Mouse (Mus musculus): ENCODE results near the gene Gm21983. TPM values are rescaled to one million over a fixed set of nuclear protein-coding genes. Genes with fewer than 3 reads are reported as not detected.

Gm21983 gene
- total and polyA plus RNA-seq, 3 experiments: not detected

DNA sequence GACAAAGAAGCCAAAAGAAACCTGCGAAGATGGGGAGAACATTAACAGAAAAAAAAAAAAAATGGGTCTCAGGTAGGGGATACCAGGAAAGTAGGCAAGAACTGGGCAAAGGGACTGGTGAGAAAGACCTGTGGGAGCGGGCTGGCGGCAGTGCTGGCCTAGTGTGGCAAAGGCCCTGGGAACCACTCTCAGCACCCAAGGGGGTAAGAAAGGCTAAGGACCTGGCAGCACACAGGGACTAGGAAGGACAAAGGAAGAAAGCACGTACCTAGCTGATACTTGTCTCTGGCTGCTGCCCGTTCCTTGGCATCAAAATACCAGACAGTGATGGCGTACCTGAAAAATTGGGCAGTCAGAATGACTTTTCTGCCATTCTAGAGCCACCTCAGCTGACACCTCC lies 21.6 kb downstream of the Gm21983 start:
- peaks cover 52% of the 10 kb centered on the region for H3K4me1 ChIP-seq (ENCODE audit: insufficient read depth, low read depth, low read length)
- peaks cover 93% of the 10 kb centered on the region for H3K36me3 ChIP-seq (replicated peaks)
- H3K27me3 ChIP-seq (ENCODE audit: insufficient read depth, low read length): no peaks in the 10 kb centered on the region; the same call in 1 of the 2 replicates
- no peak for DNase-seq (ENCODE audit: low spot score)
- H3K9me3 ChIP-seq (replicated peaks): no peaks in the 10 kb centered on the region
- no peak for TF ChIP-seq GATA1 (IDR thresholded peaks at IDR 0.05; ENCODE audit: borderline replicate concordance, low read length)
- no peak for TF ChIP-seq GATA2 (IDR thresholded peaks at IDR 0.05; ENCODE audit: borderline replicate concordance, low read depth, low read length)
- no peak for TF ChIP-seq TAL1 (conservative IDR thresholded peaks at IDR 0.05; ENCODE audit: low read depth, low read length)
- no peak for TF ChIP-seq POLR2AphosphoS5 (IDR thresholded peaks at IDR 0.05; ENCODE audit: insufficient replicate concordance, low read depth, low read length)
- TF ChIP-seq CTCF (IDR thresholded peaks at IDR 0.05; ENCODE audit: low read depth, low read length): no peak
- ATAC-seq (ENCODE audit: extremely low read depth, insufficient number of reproducible peaks, low FRiP score, poor library complexity, severe bottlenecking): no peak
- no peak overlapping the region for H3K4me3 ChIP-seq (ENCODE audit: low read depth, low read length)

DNA sequence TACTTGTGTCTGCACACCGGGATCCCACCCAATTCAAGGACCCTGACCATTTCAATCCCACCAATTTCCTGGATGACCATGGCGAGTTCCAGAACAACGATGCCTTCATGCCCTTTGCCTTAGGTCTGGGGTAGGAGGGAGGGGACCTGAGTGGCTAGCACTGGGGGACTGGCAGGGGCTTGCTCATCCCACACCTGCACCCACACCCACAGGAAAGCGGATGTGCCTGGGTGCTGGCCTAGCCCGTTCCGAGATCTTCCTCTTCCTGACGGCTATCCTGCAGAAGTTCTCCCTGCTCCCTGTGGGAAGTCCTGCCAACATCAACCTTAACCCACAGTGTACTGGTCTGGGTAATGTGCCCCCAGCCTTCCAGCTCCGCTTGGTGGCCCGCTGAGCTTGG lies 22.7 kb downstream of the Gm21983 start:
- ATAC-seq (ENCODE audit: extremely low read depth, insufficient number of reproducible peaks, low FRiP score, poor library complexity, severe bottlenecking) (no peak), DNase-seq (ENCODE audit: low spot score) (no peak)
- Histone ChIP-seq H3K36me3 (replicated peaks) (peaks cover 82% of the 10 kb centered on the region), H3K4me3 (ENCODE audit: low read depth, low read length) (no peak overlapping the region), H3K4me1 (ENCODE audit: insufficient read depth, low read depth, low read length) (peaks cover 42% of the 10 kb centered on the region), H3K9me3 (replicated peaks) (no peaks in the 10 kb centered on the region), H3K27me3 (ENCODE audit: insufficient read depth, low read length) (peaks cover 3% of the 10 kb centered on the region; the same call in 1 of the 2 replicates)
- no peak for TF ChIP-seq TAL1 (conservative IDR thresholded peaks at IDR 0.05; ENCODE audit: low read depth, low read length)
- no peak for TF ChIP-seq GATA1 (IDR thresholded peaks at IDR 0.05; ENCODE audit: borderline replicate concordance, low read length)
- TF ChIP-seq CTCF (IDR thresholded peaks at IDR 0.05; ENCODE audit: low read depth, low read length): no peak
- no peak for TF ChIP-seq GATA2 (IDR thresholded peaks at IDR 0.05; ENCODE audit: borderline replicate concordance, low read depth, low read length)
- TF ChIP-seq POLR2AphosphoS5 (IDR thresholded peaks at IDR 0.05; ENCODE audit: insufficient replicate concordance, low read depth, low read length): no peak

DNA sequence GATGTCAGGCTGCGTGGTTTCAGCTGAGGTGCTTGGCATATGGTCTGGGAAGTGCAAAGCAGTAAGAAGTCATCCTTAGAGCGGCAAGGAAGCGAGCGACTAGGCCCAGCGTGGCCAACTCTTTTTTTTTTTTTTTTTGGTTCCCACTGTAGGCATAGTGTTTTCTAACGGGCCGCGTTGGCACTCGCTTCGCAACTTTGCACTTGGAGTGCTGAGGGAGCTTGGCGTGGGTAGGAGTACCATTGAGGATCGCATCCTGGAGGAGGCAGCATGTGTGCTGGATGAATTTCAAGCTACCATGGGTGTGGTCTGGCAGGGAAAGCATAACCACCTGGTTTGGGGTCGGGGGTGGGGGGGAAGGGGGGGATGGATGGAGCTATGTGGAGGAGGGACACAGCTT lies 24.9 kb downstream of the Gm21983 start:
- Histone ChIP-seq H3K4me1 (ENCODE audit: insufficient read depth, low read depth, low read length) (peaks cover 22% of the 10 kb centered on the region), H3K27me3 (ENCODE audit: insufficient read depth, low read length) (peaks cover 5% of the 10 kb centered on the region; the same call in 1 of the 2 replicates), H3K9me3 (replicated peaks) (no peaks in the 10 kb centered on the region), H3K36me3 (replicated peaks) (peaks cover 60% of the 10 kb centered on the region), H3K4me3 (ENCODE audit: low read depth, low read length) (no peak overlapping the region)
- no peak for DNase-seq (ENCODE audit: low spot score)
- no peak for ATAC-seq (ENCODE audit: extremely low read depth, insufficient number of reproducible peaks, low FRiP score, poor library complexity, severe bottlenecking)
- TF ChIP-seq GATA1 (IDR thresholded peaks at IDR 0.05; ENCODE audit: borderline replicate concordance, low read length): no peak

DNA sequence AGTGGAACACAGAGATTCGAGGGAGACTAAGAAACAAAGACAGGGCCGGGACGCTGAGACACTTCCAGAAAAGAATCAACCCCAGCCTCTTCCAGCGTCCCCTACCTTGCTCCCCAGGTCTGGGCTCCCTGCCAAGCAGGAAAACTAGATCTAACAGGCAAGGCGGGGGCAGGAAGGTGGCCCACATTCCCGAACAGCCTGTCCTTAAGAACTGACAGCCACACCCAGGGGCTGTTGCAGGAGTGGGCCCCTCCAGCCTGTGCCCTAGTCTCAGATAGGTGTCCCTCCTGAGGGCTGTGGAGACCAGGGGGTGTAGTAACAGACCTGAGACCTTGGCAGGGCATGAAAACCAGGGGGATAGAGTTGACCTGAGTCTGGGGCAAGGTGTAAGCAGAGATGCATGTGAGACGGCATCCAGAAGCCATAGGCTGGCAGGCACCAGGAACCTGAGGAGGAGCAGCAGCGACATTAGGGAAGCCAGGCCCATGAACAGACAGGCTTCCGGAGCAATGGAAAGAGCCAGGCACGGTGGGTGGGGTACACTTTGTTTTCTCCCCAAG lies 27.6 kb downstream of the Gm21983 start, which contains the start of gene Cyp2t4:
TSS of gene Cyp2t4 (plus strand) at position 510 of the 560 bp plus-strand sequence.
- H3K4me1 ChIP-seq (ENCODE audit: insufficient read depth, low read depth, low read length): 0 out of 2 replicates have a peak, but pooled peaks cover 5% of the 10 kb centered on the region
- ATAC-seq (ENCODE audit: extremely low read depth, insufficient number of reproducible peaks, low FRiP score, poor library complexity, severe bottlenecking) (no peak), DNase-seq (ENCODE audit: low spot score) (no peak)
- TF ChIP-seq POLR2AphosphoS5 (IDR thresholded peaks at IDR 0.05; ENCODE audit: insufficient replicate concordance, low read depth, low read length) (no peak), CTCF (IDR thresholded peaks at IDR 0.05; ENCODE audit: low read depth, low read length) (no peak), GATA1 (IDR thresholded peaks at IDR 0.05; ENCODE audit: borderline replicate concordance, low read length) (no peak), GATA2 (IDR thresholded peaks at IDR 0.05; ENCODE audit: borderline replicate concordance, low read depth, low read length) (no peak), TAL1 (conservative IDR thresholded peaks at IDR 0.05; ENCODE audit: low read depth, low read length) (no peak)
- H3K9me3 ChIP-seq (replicated peaks): no peaks in the 10 kb centered on the region
- H3K4me3 ChIP-seq (ENCODE audit: low read depth, low read length): no peak within 1 kb of the TSS
- H3K27me3 ChIP-seq (ENCODE audit: insufficient read depth, low read length): peaks cover 12% of the 10 kb centered on the region
- H3K36me3 ChIP-seq (replicated peaks): peaks cover 33% of the 10 kb centered on the region

DNA sequence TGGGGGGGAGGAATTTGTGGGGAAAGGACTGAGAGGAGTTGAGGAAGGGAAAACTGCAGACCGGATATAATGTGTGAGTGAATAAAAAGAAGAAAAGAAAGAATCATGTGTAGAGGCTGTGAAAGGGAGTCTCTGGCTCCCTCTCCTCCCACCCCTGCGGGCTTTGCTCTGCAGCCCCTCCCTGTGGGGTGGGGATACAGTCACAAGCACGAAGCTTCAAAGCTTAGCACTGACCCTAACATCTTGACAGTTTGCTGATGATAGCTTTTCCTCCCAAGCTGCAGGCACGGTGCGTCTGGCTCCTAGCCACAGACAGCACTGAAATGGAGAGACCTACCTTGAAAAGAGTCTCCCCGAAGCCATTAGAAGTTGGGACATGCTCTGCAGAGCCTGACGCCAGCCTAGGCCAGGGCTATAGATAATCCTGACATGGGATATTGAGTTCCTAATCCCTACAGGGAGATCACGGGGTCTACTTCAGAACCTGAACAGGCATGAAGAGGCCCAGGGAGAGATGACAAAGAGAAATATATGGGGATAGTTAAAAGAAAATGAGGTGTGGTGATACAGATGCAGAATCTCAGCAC lies 44.4 kb downstream of the Gm21983 start:
- no peaks in the 10 kb centered on the region for H3K36me3 ChIP-seq (replicated peaks)
- no peak for DNase-seq (ENCODE audit: low spot score)
- no peak for ATAC-seq (ENCODE audit: extremely low read depth, insufficient number of reproducible peaks, low FRiP score, poor library complexity, severe bottlenecking)
- H3K4me3 ChIP-seq (ENCODE audit: low read depth, low read length): no peak overlapping the region
- H3K9me3 ChIP-seq (replicated peaks): peaks cover 5% of the 10 kb centered on the region
- no peaks in the 10 kb centered on the region for H3K4me1 ChIP-seq (ENCODE audit: insufficient read depth, low read depth, low read length)
- TF ChIP-seq GATA1 (IDR thresholded peaks at IDR 0.05; ENCODE audit: borderline replicate concordance, low read length) (no peak), CTCF (IDR thresholded peaks at IDR 0.05; ENCODE audit: low read depth, low read length) (no peak), TAL1 (conservative IDR thresholded peaks at IDR 0.05; ENCODE audit: low read depth, low read length) (no peak), POLR2AphosphoS5 (IDR thresholded peaks at IDR 0.05; ENCODE audit: insufficient replicate concordance, low read depth, low read length) (no peak), GATA2 (IDR thresholded peaks at IDR 0.05; ENCODE audit: borderline replicate concordance, low read depth, low read length) (no peak)
- H3K27me3 ChIP-seq (ENCODE audit: insufficient read depth, low read length): peaks cover 8% of the 10 kb centered on the region; the same call in 1 of the 2 replicates

DNA sequence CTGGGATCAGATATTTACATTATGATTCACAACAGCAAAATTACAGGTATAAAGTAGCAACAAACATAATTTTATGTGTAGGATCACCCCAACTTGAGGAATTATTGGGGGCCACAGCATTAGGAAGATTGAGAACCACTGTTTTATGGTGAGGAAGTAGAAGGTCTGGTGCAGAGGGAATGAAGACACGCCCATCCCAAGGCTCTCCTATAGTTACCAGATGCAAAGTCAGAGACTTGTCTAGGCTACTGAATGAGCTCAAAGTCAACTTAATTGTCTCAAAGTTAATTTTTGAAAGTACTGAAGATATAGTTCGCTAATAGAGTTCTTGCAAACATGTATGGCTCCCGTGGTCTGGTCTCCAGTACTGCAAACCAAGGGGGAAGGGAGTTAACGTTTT lies 47.1 kb downstream of the Gm21983 start:
- no peak for ATAC-seq (ENCODE audit: extremely low read depth, insufficient number of reproducible peaks, low FRiP score, poor library complexity, severe bottlenecking)
- no peaks in the 10 kb centered on the region for H3K36me3 ChIP-seq (replicated peaks)

More for the DNA sequence above, 47.1 kb downstream of the Gm21983 start:
- Histone ChIP-seq H3K9me3 (replicated peaks) (no peaks in the 10 kb centered on the region), H3K4me3 (ENCODE audit: low read depth, low read length) (no peak overlapping the region), H3K27me3 (ENCODE audit: insufficient read depth, low read length) (peaks cover 10% of the 10 kb centered on the region; the same call in 1 of the 2 replicates), H3K4me1 (ENCODE audit: insufficient read depth, low read depth, low read length) (no peaks in the 10 kb centered on the region)
- no peak for DNase-seq (ENCODE audit: low spot score)
- no peak for TF ChIP-seq TAL1 (conservative IDR thresholded peaks at IDR 0.05; ENCODE audit: low read depth, low read length)
